ENCODE assay signal across 24 mouse cellular contexts in genomic region chr6:134226349-134227169, GRCm38 (mm10).
DNase-seq lines count a peak whose midpoint lies in the region; ATAC-seq and TF ChIP-seq lines count a peak whose summit lies in the region.
"Had no signal": no experiment of that assay in that cellular context is flagged by ENCODE, and none has a peak within 500 bp of the region (broad histone marks: within the 10 kb centered on the region; RNA-seq: fewer than 3 reads in every experiment).

No protein-coding gene starts in this region.

- 84% methylated on average over 8 of the region's 8 CpGs for WGBS in midbrain, postnatal 0 days
- WGBS in midbrain, embryonic 10.5 days: 93% methylated on average over 8 of the region's 8 CpGs

- H3K27ac ChIP-seq in midbrain, postnatal 0 days (ENCODE audit: low read depth, low read length): no peak overlapping the region
- no peak overlapping the region for H3K27ac ChIP-seq in midbrain, embryonic 10.5 days (replicated peaks)
- H3K27ac ChIP-seq: forebrain, embryonic 12.5 days; kidney, postnatal 0 days; limb, embryonic 12.5 days; midbrain, embryonic 13.5 days; neural tube, embryonic 15.5 days had no signal

- no peak overlapping the region for H3K9ac ChIP-seq in midbrain, postnatal 0 days (replicated peaks; ENCODE audit: low read length, poor library complexity, severe bottlenecking)
- H3K9ac ChIP-seq: forebrain, embryonic 12.5 days; limb, embryonic 12.5 days; lung, embryonic 14.5 days; midbrain, embryonic 13.5 days; neural tube, embryonic 15.5 days had no signal

- H3K4me1 ChIP-seq in midbrain, postnatal 0 days (ENCODE audit: insufficient read depth, low read length): no peaks in the 10 kb centered on the region
- peaks cover 9% of the 10 kb centered on the region for H3K4me1 ChIP-seq in midbrain, embryonic 10.5 days
- H3K4me1 ChIP-seq: limb, embryonic 12.5 days; midbrain, embryonic 13.5 days had no signal

- no peaks in the 10 kb centered on the region for H3K9me3 ChIP-seq in midbrain, postnatal 0 days (ENCODE audit: low read length)
- H3K9me3 ChIP-seq in midbrain, embryonic 10.5 days (replicated peaks): no peaks in the 10 kb centered on the region
- H3K9me3 ChIP-seq: forebrain, embryonic 12.5 days; limb, embryonic 12.5 days; midbrain, embryonic 13.5 days; neural tube, embryonic 15.5 days had no signal

- H3K27me3 ChIP-seq in midbrain, postnatal 0 days (ENCODE audit: insufficient read depth, low read length): no peaks in the 10 kb centered on the region
- no peaks in the 10 kb centered on the region for H3K27me3 ChIP-seq in midbrain, embryonic 10.5 days (ENCODE audit: low read depth, poor library complexity, severe bottlenecking)
- H3K27me3 ChIP-seq: CH12.LX; forebrain, embryonic 12.5 days; limb, embryonic 12.5 days; midbrain, embryonic 13.5 days; neural tube, embryonic 15.5 days had no signal

- no peak for ATAC-seq in midbrain, postnatal 0 days (ENCODE audit: low FRiP score)
- ATAC-seq: hindbrain, embryonic 16.5 days; midbrain, embryonic 13.5 days had no signal

- peak; percentile 4; the same call in 1 of the 2 replicates for TF ChIP-seq CTCF in midbrain, postnatal 0 days (IDR thresholded peaks at IDR 0.05)

- no peak overlapping the region for H3K4me3 ChIP-seq in midbrain, postnatal 0 days (ENCODE audit: low read depth, low read length)
- no peak overlapping the region for H3K4me3 ChIP-seq in midbrain, embryonic 10.5 days
- H3K4me3 ChIP-seq: forebrain, embryonic 12.5 days; limb, embryonic 12.5 days; midbrain, embryonic 13.5 days; myocyte; neural tube, embryonic 15.5 days had no signal

- no peaks in the 10 kb centered on the region for H3K36me3 ChIP-seq in midbrain, postnatal 0 days (ENCODE audit: insufficient read depth, low read length)
- peaks cover 40% of the 10 kb centered on the region for H3K36me3 ChIP-seq in midbrain, embryonic 10.5 days
- H3K36me3 ChIP-seq: neural tube, embryonic 15.5 days had no signal

- DNase-seq in cerebellum, postnatal 14 days: peak; percentile 17 to 35
- DNase-seq in cerebellum, adult 9-11 months: no peak
- DNase-seq in kidney, postnatal 36 days: peak; percentile 42 to 59
- no peak for DNase-seq in kidney, postnatal 4 days
- DNase-seq in midbrain, postnatal 0 days (ENCODE audit: low spot score): no peak
- DNase-seq in midbrain, embryonic 10.5 days (ENCODE audit: low spot score): no peak
- no peak for DNase-seq in right cerebral cortex, postnatal 10 days (ENCODE audit: low spot score in 2 of 2)
- DNase-seq in retina, embryonic 14.5 days (ENCODE audit: low spot score): no peak
- DNase-seq: adrenal gland, postnatal 36 days; cerebellum, adult 9-10 months; gastrocnemius, postnatal 36 days; heart, postnatal 14 days; layer of hippocampus, adult 9-11 months; lung, embryonic 14.5 days; thymus, postnatal 4 days had no signal

- H3K4me2 ChIP-seq in midbrain, postnatal 0 days (ENCODE audit: low read depth, low read length, poor library complexity, severe bottlenecking): no peak overlapping the region
- H3K4me2 ChIP-seq: forebrain, embryonic 12.5 days; heart, embryonic 11.5 days; limb, embryonic 12.5 days; lung, embryonic 14.5 days; midbrain, embryonic 13.5 days; neural tube, embryonic 15.5 days had no signal

Comparison
In these comparisons a context has a peak if more than half of its experiments do, and no peak if none do; other contexts are left out.
1. DNase-seq: peak in cerebellum, postnatal 14 days (2 of 2) and kidney, postnatal 36 days (2 of 2); none in cerebellum, adult 9-11 months (single experiment), kidney, postnatal 4 days (0 of 2), midbrain, postnatal 0 days (single experiment), midbrain, embryonic 10.5 days (single experiment), right cerebral cortex, postnatal 10 days (0 of 2) and retina, embryonic 14.5 days (single experiment).